8 mouse cellular contexts compared by ENCODE assay signal in the genomic region with DNA sequence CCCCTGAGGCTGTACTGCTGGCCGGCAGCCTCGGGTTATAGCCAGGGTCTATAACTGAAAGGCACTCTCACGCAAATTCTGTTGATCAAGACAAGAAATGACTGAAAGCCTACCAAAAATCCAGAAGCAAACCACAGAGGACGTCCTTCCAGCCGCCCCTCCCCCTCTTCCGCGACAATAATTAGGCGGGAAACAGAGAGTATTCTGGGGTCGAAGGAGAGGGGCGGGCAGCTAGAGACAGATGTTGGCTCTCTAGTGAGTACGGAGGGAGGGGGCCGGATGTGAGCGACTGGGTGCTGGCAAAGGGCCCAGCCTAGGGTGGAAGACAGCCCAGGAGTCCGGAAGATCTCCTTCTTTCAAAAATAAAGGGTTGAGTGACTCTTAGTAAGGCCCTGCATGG. TPM values are rescaled to one million over a fixed set of nuclear protein-coding genes. Genes with fewer than 3 reads are reported as not detected.
DNase-seq lines count a peak whose midpoint lies in the region; ATAC-seq and TF ChIP-seq lines count a peak whose summit lies in the region.

A gene (minus strand): TSS at position 287 of the 400 bp plus-strand sequence.

- peak within 1 kb of the TSS; percentile 96 for H3K27ac ChIP-seq in heart, embryonic 13.5 days (replicated peaks)
- peak within 1 kb of the TSS; percentile 99 for H3K27ac ChIP-seq in kidney, embryonic 16.5 days (ENCODE audit: low read length)
- peak within 1 kb of the TSS; percentile 93 for H3K27ac ChIP-seq in liver, embryonic 12.5 days

- TF ChIP-seq POLR2A in myocyte (IDR thresholded peaks at IDR 0.05; ENCODE audit: insufficient read length, low read depth): no peak

- H3K4me3 ChIP-seq in heart, embryonic 13.5 days: peak within 1 kb of the TSS; percentile 79
- peak within 1 kb of the TSS; percentile 95 for H3K4me3 ChIP-seq in kidney, embryonic 16.5 days (ENCODE audit: low read length)
- peak within 1 kb of the TSS; percentile 81 for H3K4me3 ChIP-seq in liver, embryonic 12.5 days
- H3K4me3 ChIP-seq in myocyte: peak within 1 kb of the TSS; percentile 65

- peaks cover 53% of the 10 kb centered on the region for H3K4me1 ChIP-seq in heart, embryonic 13.5 days
- H3K4me1 ChIP-seq in kidney, embryonic 16.5 days (ENCODE audit: insufficient read depth, low read length): peaks cover 62% of the 10 kb centered on the region
- peaks cover 62% of the 10 kb centered on the region for H3K4me1 ChIP-seq in liver, embryonic 12.5 days

- ATAC-seq in erythroblast, adult 5-6 weeks (replicated peaks; ENCODE audit: low FRiP score, poor library complexity, severe bottlenecking): peak; percentile 42; the same call in 1 of the 2 replicates
- peak; percentile 54; the same call in 1 of the 2 replicates for ATAC-seq in heart, embryonic 13.5 days (ENCODE audit: extremely low read depth, insufficient number of reproducible peaks, low FRiP score, low TSS enrichment)
- peak; percentile 61 for ATAC-seq in kidney, embryonic 16.5 days (ENCODE audit: low FRiP score, low TSS enrichment)
- peak; percentile 48 for ATAC-seq in liver, embryonic 12.5 days

- H3K9me3 ChIP-seq in heart, embryonic 13.5 days: no peaks in the 10 kb centered on the region
- H3K9me3 ChIP-seq in kidney, embryonic 16.5 days (ENCODE audit: low read length): no peaks in the 10 kb centered on the region
- H3K9me3 ChIP-seq in liver, embryonic 12.5 days (replicated peaks): no peaks in the 10 kb centered on the region

- no peaks in the 10 kb centered on the region for H3K79me2 ChIP-seq in myocyte (ENCODE audit: control insufficient read depth, insufficient read depth)

- H3ac ChIP-seq in myocyte (ENCODE audit: control insufficient read depth, insufficient read length): peak within 1 kb of the TSS; percentile 19

- DNase-seq in A20 (ENCODE audit: low read depth, low spot score): peak; percentile 88
- DNase-seq in adrenal gland, adult 8-10 months: no peak
- DNase-seq in splenic B cell, adult 2 months (ENCODE audit: low read depth, low spot score): peak; percentile 68

- WGBS in heart, embryonic 13.5 days: 1% methylated on average over 14 of the region's 14 CpGs
- WGBS in kidney, embryonic 16.5 days: under 1% methylated on average over 12 of the region's 14 CpGs
- under 1% methylated on average over 14 of the region's 14 CpGs for WGBS in liver, embryonic 12.5 days (ENCODE audit: insufficient replicate concordance)

- peaks cover 27% of the 10 kb centered on the region for H3K36me3 ChIP-seq in heart, embryonic 13.5 days
- H3K36me3 ChIP-seq in kidney, embryonic 16.5 days (ENCODE audit: insufficient read depth, low read length): 0 out of 2 replicates have a peak, but pooled peaks cover 2% of the 10 kb centered on the region
- peaks cover 41% of the 10 kb centered on the region for H3K36me3 ChIP-seq in liver, embryonic 12.5 days
- H3K36me3 ChIP-seq in myocyte (ENCODE audit: control insufficient read depth, insufficient read depth): no peaks in the 10 kb centered on the region
- H3K36me3 ChIP-seq in splenic B cell, adult 2 months (ENCODE audit: control insufficient read depth, insufficient read depth, low read length, poor library complexity, severe bottlenecking): peaks cover 3% of the 10 kb centered on the region; the same call in 1 of the 2 replicates

- peak within 1 kb of the TSS; percentile 86 for H3K9ac ChIP-seq in heart, embryonic 13.5 days
- peak within 1 kb of the TSS; percentile 85 for H3K9ac ChIP-seq in kidney, embryonic 16.5 days (replicated peaks; ENCODE audit: low read length)
- peak within 1 kb of the TSS; percentile 79 for H3K9ac ChIP-seq in liver, embryonic 12.5 days

- H3K4me2 ChIP-seq in heart, embryonic 13.5 days: peak within 1 kb of the TSS; percentile 90
- H3K4me2 ChIP-seq in kidney, embryonic 16.5 days (replicated peaks; ENCODE audit: low read depth, low read length): peak within 1 kb of the TSS; percentile 93
- H3K4me2 ChIP-seq in liver, embryonic 12.5 days: peak within 1 kb of the TSS; percentile 80
- H3K4me2 ChIP-seq in myocyte (ENCODE audit: low read depth): peak within 1 kb of the TSS; percentile 90

- H3K27me3 ChIP-seq in heart, embryonic 13.5 days (replicated peaks): no peaks in the 10 kb centered on the region
- no peaks in the 10 kb centered on the region for H3K27me3 ChIP-seq in kidney, embryonic 16.5 days (ENCODE audit: insufficient read depth, low read length)
- H3K27me3 ChIP-seq in liver, embryonic 12.5 days (replicated peaks): no peaks in the 10 kb centered on the region
- H3K27me3 ChIP-seq in myocyte (ENCODE audit: control insufficient read depth, insufficient read depth, insufficient read length): no peaks in the 10 kb centered on the region
- no peaks in the 10 kb centered on the region for H3K27me3 ChIP-seq in splenic B cell, adult 2 months (ENCODE audit: control insufficient read depth, insufficient read depth, low read length, poor library complexity, severe bottlenecking)

TF ChIP-seq in myocyte, 11 proteins besides CTCF, POLR2A, EP300 and RAD21:
- TF ChIP-seq TCF12 (IDR thresholded peaks at IDR 0.05; ENCODE audit: insufficient read depth, poor library complexity, severe bottlenecking): no peak
- TF ChIP-seq MYOD1 (IDR thresholded peaks at IDR 0.05; ENCODE audit: control insufficient read depth in 1 of 3, insufficient read length in 2 of 3, low read depth in 2 of 3): no peak
- TF ChIP-seq MAX (IDR thresholded peaks at IDR 0.05; ENCODE audit: low read depth): no peak
- TF ChIP-seq USF1 (IDR thresholded peaks at IDR 0.05; ENCODE audit: low read depth): no peak
- TF ChIP-seq POLR2AphosphoS2 (IDR thresholded peaks at IDR 0.05; ENCODE audit: insufficient read length, low read depth): no peak
- TF ChIP-seq E2F4 (IDR thresholded peaks at IDR 0.05; ENCODE audit: insufficient read depth): no peak
- TF ChIP-seq SRF (IDR thresholded peaks at IDR 0.05; ENCODE audit: control insufficient read depth, insufficient read length, low read depth): no peak
- TF ChIP-seq TCF3 (IDR thresholded peaks at IDR 0.05; ENCODE audit: insufficient read length, low read depth): no peak

RNA-seq across cellular contexts. Expression of the gene that starts here (rescaled TPM):
- total RNA-seq in adrenal gland, adult 8-10 months (2022): 100 to 1,000 TPM in 3 of 4 experiments, 10 to 100 TPM in 1; 91.1 to 131 (median 117) TPM
- total RNA-seq in erythroblast, adult 5-6 weeks (2015; ENCODE audit: low replicate concordance): 14.8 and 24.9 TPM in 2 replicates
- total RNA-seq in erythroblast, adult 5-6 weeks (2017; ENCODE audit: low replicate concordance): 7.7 and 9.6 TPM in 2 replicates
- 62.2 and 69.9 TPM in 2 replicates for polyA plus RNA-seq in heart, embryonic 13.5 days (2015; fragmentation: Nextera tagmentation; extraction: Ambion mirVana)
- polyA plus RNA-seq in kidney, embryonic 16.5 days (2015; fragmentation: Nextera tagmentation; extraction: Ambion mirVana): 105 and 109 TPM in 2 replicates
- polyA plus RNA-seq in liver, embryonic 12.5 days (2016; fragmentation: Nextera tagmentation; extraction: Ambion mirVana): 59.8 and 68.1 TPM in 2 replicates
- 61.0 TPM for polyA plus RNA-seq in myocyte (2012; fragmentation: generic; extraction: Trizol)
